Mouse (Mus musculus) myocyte (in vitro differentiated cells): ENCODE measurements around the gene Rnh1.

Experiments
- E2F4 ChIP-seq: IDR thresholded peaks from one replicate; pipeline ENCODE4 v1.6.1; 2011; ENCODE audit warnings: mild to moderate bottlenecking, control low read depth, moderate library complexity; ENCODE audit not compliant: insufficient read depth
- MAX ChIP-seq: IDR thresholded peaks from one replicate; pipeline ENCODE4 v1.6.1; 2011; ENCODE audit warnings: low read depth, mild to moderate bottlenecking, control low read depth
- MYOD1 ChIP-seq, 3 experiments: IDR thresholded peaks; one replicate each; pipeline ENCODE4 v1.6.1; 2011; ENCODE audit warnings: control low read depth in 2 of 3, low read depth in 2 of 3, mild to moderate bottlenecking in 2 of 3, moderate library complexity in 1 of 3; ENCODE audit not compliant: insufficient read length in 2 of 3, control insufficient read depth in 1 of 3
- MYOG ChIP-seq, 3 experiments: IDR thresholded peaks; one replicate each; pipeline ENCODE4 v1.6.1; 2011; ENCODE audit warnings: control low read depth in 2 of 3, low read depth in 2 of 3, mild to moderate bottlenecking in 2 of 3; ENCODE audit not compliant: insufficient read length in 2 of 3, control insufficient read depth in 1 of 3, insufficient read depth in 1 of 3
- POLR2A ChIP-seq: IDR thresholded peaks from one replicate; pipeline ENCODE4 v1.6.1; 2011; ENCODE audit warnings: low read depth, mild to moderate bottlenecking, control low read depth, moderate library complexity; ENCODE audit not compliant: insufficient read length
- POLR2AphosphoS2 ChIP-seq: IDR thresholded peaks from one replicate; pipeline ENCODE4 v1.6.1; 2011; ENCODE audit warnings: low read depth, control low read depth; ENCODE audit not compliant: insufficient read length
- REST ChIP-seq: IDR thresholded peaks from one replicate; pipeline ENCODE4 v1.6.1; 2011; ENCODE audit warnings: mild to moderate bottlenecking, control low read depth, moderate library complexity; ENCODE audit not compliant: insufficient read depth, insufficient read length
- TCF12 ChIP-seq: IDR thresholded peaks from one replicate; pipeline ENCODE4 v1.6.1; 2011; ENCODE audit warnings: mild to moderate bottlenecking, control low read depth; ENCODE audit not compliant: poor library complexity, insufficient read depth, severe bottlenecking
- USF1 ChIP-seq: IDR thresholded peaks from one replicate; pipeline ENCODE4 v1.6.1; 2011; ENCODE audit warnings: low read depth, mild to moderate bottlenecking, control low read depth, moderate library complexity

GRCm38 (mm10) chr7:141117636-141118035, 55.0 kb downstream of the Rnh1 start, which contains the start of gene Ano9:
- TF ChIP-seq POLR2AphosphoS2 (no peak), POLR2A (no peak), MYOG (IDR thresholded peaks at IDR 0.05; ENCODE audit: control insufficient read depth in 1 of 3, insufficient read depth in 1 of 3, insufficient read length in 2 of 3, low read depth in 2 of 3) (no peak), E2F4 (no peak), TCF12 (no peak), MAX (no peak), MYOD1 (IDR thresholded peaks at IDR 0.05; ENCODE audit: control insufficient read depth in 1 of 3, insufficient read length in 2 of 3, low read depth in 2 of 3) (no peak), REST (no peak), USF1 (no peak)
